Mouse (Mus musculus) bone marrow, adult 2 months (tissue): ENCODE measurements at regions not wholly inside any gene's neighbourhood (a gene's known extent, or its start where the extent isn't known, plus 50 kb on each side); places are given as distances from the start of the nearest gene placed in this dataset.

ENCODE experiments used
- CTCF ChIP-seq: fragments of 200-500 bp; IDR thresholded peaks from 2 replicates; pipeline ENCODE4 v1.5.1; 2011; ENCODE audit warnings: low read length, control low read depth; ENCODE audit not compliant: control insufficient read depth, insufficient read depth
- POLR2A ChIP-seq: fragments of 200-500 bp; IDR thresholded peaks from 2 replicates; pipeline ENCODE4 v1.6.1; 2011; ENCODE audit warnings: low read depth, mild to moderate bottlenecking, control low read depth, low read length, borderline replicate concordance; ENCODE audit not compliant: control insufficient read depth

- no peak for TF ChIP-seq CTCF
- TF ChIP-seq POLR2A = no peak
Observed at GRCm38 (mm10) chr2:178959603-178960002, 482.6 kb upstream of the Cdh4 start.
